In the genomic region with DNA sequence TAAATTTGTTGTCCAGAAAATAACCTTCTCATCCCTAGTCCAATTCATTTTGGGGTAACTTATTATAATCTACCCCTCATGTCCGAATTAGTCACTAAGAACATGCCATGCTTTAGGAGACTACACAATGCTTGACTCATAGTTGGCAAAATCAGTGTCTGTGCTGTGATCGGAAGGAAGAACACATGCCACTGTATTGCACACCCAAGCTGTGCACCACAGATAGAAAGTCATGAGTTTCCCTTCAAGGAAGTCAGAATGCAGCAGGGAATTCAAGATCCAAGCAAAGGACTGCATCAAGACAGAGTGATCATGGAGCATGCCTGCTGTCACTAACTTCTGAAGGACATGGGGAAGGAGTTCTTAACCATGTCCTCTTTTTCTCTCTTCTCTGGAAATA, we compare ENCODE assay signal across 42 mouse cellular contexts. TPM values are rescaled to one million over a fixed set of nuclear protein-coding genes. Genes with fewer than 3 reads are reported as not detected.
"Had no signal": no experiment of that assay in that cellular context is flagged by ENCODE, and none has a peak within 500 bp of the region (broad histone marks: within the 10 kb centered on the region; RNA-seq: fewer than 3 reads in every experiment).

No protein-coding gene starts in this region.

- ATAC-seq: hindbrain, embryonic 16.5 days; inflammation-experienced regulatory T-cells, adult 6 months; intestine, embryonic 15.5 days; intestine, postnatal 0 days; liver, embryonic 12.5 days had no signal

- DNase-seq: gastrocnemius, adult 2 months; gastrocnemius, postnatal 10 days; gastrocnemius, postnatal 25 days; heart, postnatal 4 days; kidney, adult 18-20 months; kidney, adult 8-10 months; kidney, postnatal 14 days; kidney, postnatal 36 days; left cerebral cortex, postnatal 4 days had no signal

- H3K4me1 ChIP-seq: heart, embryonic 10.5 days; heart, embryonic 12.5 days; hindbrain, embryonic 12.5 days; intestine, embryonic 15.5 days; kidney, embryonic 15.5 days; limb, embryonic 13.5 days; limb, embryonic 15.5 days; liver, embryonic 12.5 days had no signal

- H3K36me3 ChIP-seq: heart, embryonic 10.5 days; heart, embryonic 12.5 days; hindbrain, embryonic 10.5 days; hindbrain, embryonic 12.5 days; intestine, embryonic 15.5 days; kidney, embryonic 15.5 days; limb, embryonic 13.5 days; limb, embryonic 15.5 days; liver, embryonic 12.5 days had no signal

- H3K4me3 ChIP-seq: gastrocnemius, adult 2 months; heart, embryonic 10.5 days; heart, embryonic 12.5 days; hindbrain, embryonic 10.5 days; hindbrain, embryonic 12.5 days; intestine, embryonic 15.5 days; kidney, embryonic 15.5 days; limb, embryonic 13.5 days; limb, embryonic 15.5 days; liver, embryonic 12.5 days had no signal

- H3K27me3 ChIP-seq: heart, embryonic 12.5 days; hindbrain, embryonic 12.5 days; intestine, embryonic 15.5 days; kidney, embryonic 15.5 days; limb, embryonic 13.5 days; limb, embryonic 15.5 days; liver, embryonic 12.5 days had no signal

- H3K27ac ChIP-seq: gastrocnemius, adult 2 months; heart, embryonic 10.5 days; hindbrain, embryonic 10.5 days; hindbrain, embryonic 12.5 days; hindbrain, embryonic 14.5 days; intestine, embryonic 15.5 days; kidney, embryonic 15.5 days; kidney, postnatal 0 days; limb, embryonic 13.5 days; limb, embryonic 15.5 days; liver, embryonic 12.5 days; liver, embryonic 14.5 days had no signal

- H3K9me3 ChIP-seq: heart, embryonic 10.5 days; heart, embryonic 12.5 days; hindbrain, embryonic 10.5 days; hindbrain, embryonic 12.5 days; intestine, embryonic 15.5 days; kidney, embryonic 15.5 days; limb, embryonic 13.5 days; limb, embryonic 15.5 days; liver, embryonic 12.5 days had no signal

- H3K4me2 ChIP-seq: heart, embryonic 12.5 days; hindbrain, embryonic 12.5 days; hindbrain, embryonic 14.5 days; intestine, embryonic 15.5 days; kidney, embryonic 15.5 days; limb, embryonic 13.5 days; limb, embryonic 15.5 days; liver, embryonic 12.5 days had no signal

- H3K9ac ChIP-seq: heart, embryonic 12.5 days; hindbrain, embryonic 12.5 days; hindbrain, embryonic 14.5 days; intestine, embryonic 15.5 days; kidney, embryonic 15.5 days; limb, embryonic 13.5 days; limb, embryonic 15.5 days; liver, embryonic 12.5 days; liver, embryonic 14.5 days had no signal

RNA-seq across cellular contexts. Expression of gene Havcr2, which starts 33.9 kb away (rescaled TPM):
- total RNA-seq: gastrocnemius, postnatal 25 days had no signal

RNA-seq across cellular contexts. Expression of gene Gm12169, which starts 35.4 kb away (rescaled TPM):
- total RNA-seq: gastrocnemius, adult 2 months; gastrocnemius, postnatal 10 days; gastrocnemius, postnatal 25 days; gastrocnemius, postnatal 4 days; granulocyte monocyte progenitor cell, adult 5-6 weeks; heart, adult 18-20 months; heart, adult 8-10 months; heart, postnatal 10 days; heart, postnatal 25 days; heart, postnatal 4 days; layer of hippocampus, adult 8-10 months; layer of hippocampus, postnatal 36 days; left cerebral cortex, adult 18-20 months; left cerebral cortex, adult 8-10 months; left cerebral cortex, postnatal 10 days; left cerebral cortex, postnatal 25 days; left cerebral cortex, postnatal 4 days; liver, adult 2 months had no signal
- polyA plus RNA-seq: heart, embryonic 10.5 days; heart, embryonic 12.5 days; heart, embryonic 14.5 days; heart, embryonic 16.5 days; hindbrain, embryonic 10.5 days; hindbrain, embryonic 12.5 days; hindbrain, embryonic 14.5 days; hindbrain, embryonic 16.5 days; intestine, embryonic 15.5 days; intestine, postnatal 0 days; kidney, embryonic 15.5 days; kidney, postnatal 0 days; large intestine, adult 2 months; limb, embryonic 11.5 days; limb, embryonic 13.5 days; limb, embryonic 15.5 days; liver, adult 2 months; liver, embryonic 12.5 days; liver, embryonic 14.5 days; liver, embryonic 16.5 days had no signal
